Mouse (Mus musculus): ENCODE measurements around the gene Rnf220. TPM values are rescaled to one million over a fixed set of nuclear protein-coding genes. Genes with fewer than 3 reads are reported as not detected.
A peak's percentile ranks its signal among the peaks of the same experiment; 100 is the strongest.
"Not testable (repeated sequence)": the region's sequence is repeated elsewhere in the genome, so short reads cannot be mapped to it uniquely, and the experiment has no call there.

Gene Rnf220
- polyA plus RNA-seq, 1 experiment from 2014 or later = 76.1 TPM

- H3K4me1 ChIP-seq = peaks cover 22% of the 10 kb centered on the region
- H3K4me3 ChIP-seq = no peak overlapping the region
- DNase-seq (ENCODE audit: low spot score) = no peak
- H3K27ac ChIP-seq = no peak overlapping the region
- WGBS = 95% methylated on average over 4 of the region's 4 CpGs
- peaks cover 10% of the 10 kb centered on the region for H3K9me3 ChIP-seq
- no peaks in the 10 kb centered on the region for H3K27me3 ChIP-seq (ENCODE audit: insufficient read depth, poor library complexity, severe bottlenecking)
- H3K36me3 ChIP-seq = peaks cover 84% of the 10 kb centered on the region
These were observed 222.1 kb downstream of the Rnf220 start for GRCm38 (mm10) chr4:117274720-117275119.

GRCm38 (mm10) chr4:117272459-117272858 is 224.4 kb downstream of the Rnf220 start:
- Histone ChIP-seq H3K4me3 (no peak overlapping the region), H3K27ac (no peak overlapping the region)
- 30% methylated on average over 12 of the region's 12 CpGs for WGBS

GRCm38 (mm10) chr4:117270278-117270677 is 226.6 kb downstream of the Rnf220 start:
- H3K27me3 ChIP-seq (ENCODE audit: insufficient read depth, poor library complexity, severe bottlenecking) = peaks cover 28% of the 10 kb centered on the region; the same call in 1 of the 2 replicates
- H3K4me1 ChIP-seq = peaks cover 14% of the 10 kb centered on the region; the same call in 1 of the 2 replicates
- WGBS = 13% methylated on average over 6 of the region's 6 CpGs

More at GRCm38 (mm10) chr4:117272459-117272858, 224.4 kb downstream of the Rnf220 start:
- no peak for DNase-seq (ENCODE audit: low spot score)
- Histone ChIP-seq H3K36me3 (peaks cover 63% of the 10 kb centered on the region), H3K9me3 (peaks cover 10% of the 10 kb centered on the region), H3K27me3 (ENCODE audit: insufficient read depth, poor library complexity, severe bottlenecking) (peaks cover 22% of the 10 kb centered on the region; the same call in 1 of the 2 replicates), H3K4me1 (peaks cover 17% of the 10 kb centered on the region; the same call in 1 of the 2 replicates)

GRCm38 (mm10) chr4:117267831-117268437 is 228.9 kb downstream of the Rnf220 start:
- Histone ChIP-seq H3K27me3 (ENCODE audit: insufficient read depth, poor library complexity, severe bottlenecking) (peaks cover 28% of the 10 kb centered on the region; the same call in 1 of the 2 replicates), H3K4me1 (peaks cover 12% of the 10 kb centered on the region; the same call in 1 of the 2 replicates), H3K9me3 (no peaks in the 10 kb centered on the region), H3K36me3 (peaks cover 18% of the 10 kb centered on the region), H3K27ac (no peak overlapping the region), H3K4me3 (no peak overlapping the region)
- no peak for DNase-seq (ENCODE audit: low spot score)
- 76% methylated on average over 25 of the region's 25 CpGs for WGBS

More at GRCm38 (mm10) chr4:117270278-117270677, 226.6 kb downstream of the Rnf220 start:
- Histone ChIP-seq H3K36me3 (peaks cover 42% of the 10 kb centered on the region), H3K4me3 (no peak overlapping the region), H3K27ac (no peak overlapping the region), H3K9me3 (peaks cover 10% of the 10 kb centered on the region)
- DNase-seq (ENCODE audit: low spot score) = peak; percentile 88

GRCm38 (mm10) chr4:117267284-117267683 is 229.6 kb downstream of the Rnf220 start:
- no peaks in the 10 kb centered on the region for H3K9me3 ChIP-seq
- no peak for DNase-seq (ENCODE audit: low spot score)
- H3K4me3 ChIP-seq = no peak overlapping the region
- WGBS = 8% methylated on average over 2 of the region's 2 CpGs
- H3K4me1 ChIP-seq = peaks cover 7% of the 10 kb centered on the region; the same call in 1 of the 2 replicates
- peaks cover 12% of the 10 kb centered on the region for H3K36me3 ChIP-seq
- H3K27me3 ChIP-seq (ENCODE audit: insufficient read depth, poor library complexity, severe bottlenecking) = peaks cover 28% of the 10 kb centered on the region; the same call in 1 of the 2 replicates
- H3K27ac ChIP-seq = no peak overlapping the region

- Histone ChIP-seq H3K27ac (no peak overlapping the region), H3K4me3 (no peak overlapping the region), H3K27me3 (ENCODE audit: insufficient read depth, poor library complexity, severe bottlenecking) (0 out of 2 replicates have a peak, but pooled peaks cover 11% of the 10 kb centered on the region), H3K9me3 (no peaks in the 10 kb centered on the region), H3K4me1 (0 out of 2 replicates have a peak, but pooled peaks cover 3% of the 10 kb centered on the region), H3K36me3 (no peaks in the 10 kb centered on the region)
- no peak for DNase-seq (ENCODE audit: low spot score)
- WGBS = 69% methylated on average over 8 of the region's 8 CpGs
These were observed 233.9 kb downstream of the Rnf220 start for GRCm38 (mm10) chr4:117262987-117263386.

GRCm38 (mm10) chr4:117262101-117262913 is 234.5 kb downstream of the Rnf220 start:
- no peak overlapping the region for H3K4me3 ChIP-seq
- H3K27ac ChIP-seq = no peak overlapping the region
- 0 out of 2 replicates have a peak, but pooled peaks cover 5% of the 10 kb centered on the region for H3K27me3 ChIP-seq (ENCODE audit: insufficient read depth, poor library complexity, severe bottlenecking)
- H3K4me1 ChIP-seq = no peaks in the 10 kb centered on the region
- no peaks in the 10 kb centered on the region for H3K36me3 ChIP-seq
- WGBS = 73% methylated on average over 13 of the region's 13 CpGs
- no peaks in the 10 kb centered on the region for H3K9me3 ChIP-seq
- DNase-seq (ENCODE audit: low spot score) = no peak

- Histone ChIP-seq H3K36me3 (no peaks in the 10 kb centered on the region), H3K27me3 (ENCODE audit: insufficient read depth, poor library complexity, severe bottlenecking) (0 out of 2 replicates have a peak, but pooled peaks cover 5% of the 10 kb centered on the region), H3K4me1 (no peaks in the 10 kb centered on the region), H3K4me3 (no peak overlapping the region), H3K9me3 (no peaks in the 10 kb centered on the region), H3K27ac (no peak overlapping the region)
- no peak for DNase-seq (ENCODE audit: low spot score)
- WGBS = 71% methylated on average over 2 of the region's 2 CpGs
These were observed 235.6 kb downstream of the Rnf220 start for GRCm38 (mm10) chr4:117261222-117261621.

GRCm38 (mm10) chr4:117259909-117260308 is 236.9 kb downstream of the Rnf220 start:
- H3K4me1 ChIP-seq; DNase-seq (ENCODE audit: low spot score); H3K4me3 ChIP-seq; H3K36me3 ChIP-seq; H3K9me3 ChIP-seq; H3K27ac ChIP-seq; H3K27me3 ChIP-seq (ENCODE audit: insufficient read depth, poor library complexity, severe bottlenecking): not testable (repeated sequence)
- WGBS = 66% methylated on average over 6 of the region's 6 CpGs

- Histone ChIP-seq H3K4me1 (peaks cover 21% of the 10 kb centered on the region), H3K27me3 (ENCODE audit: insufficient read depth, poor library complexity, severe bottlenecking) (peaks cover 6% of the 10 kb centered on the region; the same call in 1 of the 2 replicates), H3K4me3 (no peak overlapping the region), H3K27ac (no peak overlapping the region), H3K36me3 (no peaks in the 10 kb centered on the region), H3K9me3 (no peaks in the 10 kb centered on the region)
- no peak for DNase-seq (ENCODE audit: low spot score)
- WGBS = 60% methylated on average over 6 of the region's 6 CpGs
These were observed 242.2 kb downstream of the Rnf220 start for GRCm38 (mm10) chr4:117254672-117255071.

GRCm38 (mm10) chr4:117254017-117254627 is 242.7 kb downstream of the Rnf220 start:
- H3K4me1 ChIP-seq = peaks cover 21% of the 10 kb centered on the region
- no peak overlapping the region for H3K4me3 ChIP-seq
- DNase-seq (ENCODE audit: low spot score) = no peak
- WGBS = 53% methylated on average over 5 of the region's 5 CpGs
- no peaks in the 10 kb centered on the region for H3K9me3 ChIP-seq
- H3K27me3 ChIP-seq (ENCODE audit: insufficient read depth, poor library complexity, severe bottlenecking) = peaks cover 6% of the 10 kb centered on the region; the same call in 1 of the 2 replicates
- no peak overlapping the region for H3K27ac ChIP-seq
- no peaks in the 10 kb centered on the region for H3K36me3 ChIP-seq

GRCm38 (mm10) chr4:117253218-117254016 is 243.4 kb downstream of the Rnf220 start:
- DNase-seq (ENCODE audit: low spot score) = no peak
- Histone ChIP-seq H3K4me3 (no peak overlapping the region), H3K27ac (no peak overlapping the region), H3K4me1 (peaks cover 21% of the 10 kb centered on the region), H3K27me3 (ENCODE audit: insufficient read depth, poor library complexity, severe bottlenecking) (peaks cover 6% of the 10 kb centered on the region; the same call in 1 of the 2 replicates), H3K9me3 (no peaks in the 10 kb centered on the region), H3K36me3 (no peaks in the 10 kb centered on the region)
- WGBS = 60% methylated on average over 12 of the region's 12 CpGs

Data from heart, embryonic 10.5 days (tissue).